Mouse (Mus musculus) testis, adult 2 months (tissue): ENCODE measurements around the gene Erich2.

ENCODE experiments used
- CTCF ChIP-seq: fragments of 200-500 bp; IDR thresholded peaks from 2 replicates; pipeline ENCODE4 v1.5.1; 2012; ENCODE audit warnings: low read depth, mild to moderate bottlenecking, inconsistent platforms, low read length, moderate library complexity; ENCODE audit not compliant: control insufficient read depth, insufficient read depth, insufficient replicate concordance
- POLR2A ChIP-seq: fragments of 200-500 bp; IDR thresholded peaks from 2 replicates; pipeline ENCODE4 v1.6.1; 2012; ENCODE audit warnings: low read depth, mild to moderate bottlenecking, inconsistent platforms, low read length, moderate library complexity; ENCODE audit not compliant: control insufficient read depth

GRCm38 (mm10) chr2:70550671-70551070 lies 42.1 kb downstream of the Erich2 start:
- TF ChIP-seq CTCF (no peak), POLR2A (no peak)
